Mouse (Mus musculus) forebrain, embryonic 15.5 days (tissue): ENCODE data around the gene Ferd3l. TPM values are rescaled to one million over a fixed set of nuclear protein-coding genes. Genes with fewer than 3 reads are reported as not detected.

Experiments used
- ATAC-seq: fragments of 200-750 bp; cut with Nextera tagmentation; replicated peaks from 2 replicates; pipeline ENCODE4 v1.8.0; 2017; ENCODE audit warnings: mild to moderate bottlenecking, moderate TSS enrichment, moderate library complexity
- H3K27ac ChIP-seq: fragments of 300-500 bp; sonication (generic); replicated peaks from 2 replicates; pipeline ENCODE4 v1.5.1; 2015; ENCODE audit warnings: mild to moderate bottlenecking, inconsistent platforms
- H3K27me3 ChIP-seq: fragments of 300-500 bp; sonication (generic); 2 replicates; pipeline ENCODE4 v1.6.1; 2015; ENCODE audit warnings: inconsistent platforms
- H3K36me3 ChIP-seq: fragments of 300-500 bp; sonication (generic); 2 replicates; pipeline ENCODE4 v1.6.1; 2015; ENCODE audit warnings: mild to moderate bottlenecking, inconsistent platforms
- H3K4me1 ChIP-seq: fragments of 300-500 bp; sonication (generic); 2 replicates; pipeline ENCODE4 v1.6.1; 2015; ENCODE audit warnings: inconsistent platforms
- H3K4me2 ChIP-seq: fragments of 300-500 bp; sonication (generic); replicated peaks from 2 replicates; pipeline ENCODE4 v1.6.1; 2015; ENCODE audit warnings: mild to moderate bottlenecking, inconsistent platforms
- H3K4me3 ChIP-seq: fragments of 300-500 bp; sonication (generic); 2 replicates; pipeline ENCODE4 v1.5.1; 2015; ENCODE audit warnings: mild to moderate bottlenecking, inconsistent platforms
- H3K9ac ChIP-seq: fragments of 300-500 bp; sonication (generic); replicated peaks from 2 replicates; pipeline ENCODE4 v1.6.1; 2015; ENCODE audit warnings: mild to moderate bottlenecking, inconsistent platforms
- H3K9me3 ChIP-seq: fragments of 300-500 bp; sonication (generic); 2 replicates; pipeline ENCODE4 v1.6.1; 2016; ENCODE audit warnings: inconsistent platforms
- WGBS: fragments of 180-500 bp; shearing (Covaris S2); methylation state at CpG from one replicate; pipeline ENCODE4 v1.1.7; 2015; ENCODE audit warnings: mixed read lengths; 5-methylcytosine and 5-hydroxymethylcytosine counted together
- polyA plus RNA-seq: library from polyadenylated mRNA; unstranded; fragments of >200 nt; fragmentation: Nextera tagmentation; extraction: Ambion mirVana; gene quantifications from 2 replicates; pipeline ENCODE4 v1.2.1, GENCODE M21; 2015

The Ferd3l gene
- polyA plus RNA-seq, 1 experiment from 2014 or later = not detected

DNA sequence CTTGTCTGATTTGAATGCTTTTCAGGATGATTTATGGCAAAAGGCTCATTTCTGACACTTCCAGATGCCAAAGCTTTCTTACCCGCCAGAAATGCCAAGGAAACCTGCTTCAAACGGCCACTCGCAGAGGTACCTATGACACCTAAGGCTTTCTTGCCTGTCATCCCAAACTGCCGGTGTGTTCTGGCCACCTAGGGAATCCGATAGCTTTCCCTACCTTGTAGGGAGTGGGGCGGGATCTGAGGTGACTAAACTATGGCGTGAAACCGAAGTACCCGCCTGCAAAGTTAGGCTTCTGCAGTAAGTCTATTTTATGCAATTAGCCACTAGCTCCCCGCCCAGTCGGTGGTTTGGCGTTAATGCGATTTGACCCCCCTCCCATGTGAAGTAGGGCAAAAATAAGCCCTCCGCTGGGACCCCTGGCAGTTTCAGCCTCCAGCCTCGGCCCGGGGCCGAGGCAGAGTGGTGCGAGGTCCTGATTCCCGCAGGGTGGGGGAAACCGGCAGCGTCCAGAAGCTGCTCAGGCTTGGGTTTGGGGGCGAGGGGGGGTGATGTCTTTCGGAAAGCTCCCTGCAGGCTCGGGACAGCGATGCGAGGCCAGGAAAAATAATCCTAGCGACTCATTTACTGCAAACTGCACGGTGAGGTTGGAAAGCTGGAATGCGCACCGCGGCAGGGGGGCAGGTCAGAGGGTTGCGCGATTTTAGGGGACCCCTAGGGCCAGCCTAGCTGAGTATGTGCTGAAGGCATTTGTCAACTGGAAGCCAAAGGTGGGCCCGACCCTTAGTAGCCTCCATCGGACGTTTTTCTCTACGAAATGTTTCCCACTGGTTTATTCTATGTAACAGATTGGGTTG is 40.0 kb downstream of the Ferd3l start:
- H3K27ac ChIP-seq = no peak overlapping the region
- H3K9ac ChIP-seq = no peak overlapping the region
- H3K4me3 ChIP-seq = no peak overlapping the region
- under 1% methylated on average over 37 of the region's 37 CpGs for WGBS
- peaks cover 21% of the 10 kb centered on the region for H3K4me1 ChIP-seq
- peaks cover 79% of the 10 kb centered on the region for H3K27me3 ChIP-seq
- no peak overlapping the region for H3K4me2 ChIP-seq
- no peaks in the 10 kb centered on the region for H3K36me3 ChIP-seq
- ATAC-seq = no peak; the same call in 1 of the 2 replicates
- no peaks in the 10 kb centered on the region for H3K9me3 ChIP-seq

DNA sequence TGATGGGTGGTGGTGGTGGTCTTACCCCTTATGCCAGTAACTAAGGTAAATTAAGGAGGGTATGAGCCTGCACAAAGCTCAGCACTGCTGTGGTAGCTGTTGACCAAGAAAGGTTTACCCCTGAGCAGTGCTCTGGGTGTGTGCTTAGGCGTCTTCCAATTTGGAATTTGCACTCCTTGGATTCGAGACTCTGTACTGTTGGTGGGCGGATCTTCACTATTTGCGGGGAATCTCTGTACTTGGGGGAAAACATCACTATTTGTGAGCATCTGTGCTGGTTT is 40.6 kb downstream of the Ferd3l start:
- H3K4me1 ChIP-seq = peaks cover 21% of the 10 kb centered on the region
- H3K9ac ChIP-seq = no peak overlapping the region
- no peak for ATAC-seq
- H3K27ac ChIP-seq = no peak overlapping the region
- H3K27me3 ChIP-seq = peaks cover 77% of the 10 kb centered on the region
- WGBS = 5% methylated on average over 4 of the region's 4 CpGs
- H3K9me3 ChIP-seq = no peaks in the 10 kb centered on the region
- H3K4me2 ChIP-seq = no peak overlapping the region
- no peak overlapping the region for H3K4me3 ChIP-seq
- no peaks in the 10 kb centered on the region for H3K36me3 ChIP-seq

Other genes starting within 250 kb of the Ferd3l start
- gene Twist1, start 29.2 kb downstream of the Ferd3l start, polyA plus RNA-seq = 0.63 and 0.74 TPM in 2 replicates